Mouse (Mus musculus): Measurements from ENCODE around the gene Tasp1. TPM values are rescaled to one million over a fixed set of nuclear protein-coding genes. Genes with fewer than 3 reads are reported as not detected.
"Not testable (repeated sequence)": the region's sequence is repeated elsewhere in the genome, so short reads cannot be mapped to it uniquely, and the experiment has no call there.

The Tasp1 gene
- polyA plus RNA-seq, 1 experiment from 2014 or later, result 18.4 TPM

DNA sequence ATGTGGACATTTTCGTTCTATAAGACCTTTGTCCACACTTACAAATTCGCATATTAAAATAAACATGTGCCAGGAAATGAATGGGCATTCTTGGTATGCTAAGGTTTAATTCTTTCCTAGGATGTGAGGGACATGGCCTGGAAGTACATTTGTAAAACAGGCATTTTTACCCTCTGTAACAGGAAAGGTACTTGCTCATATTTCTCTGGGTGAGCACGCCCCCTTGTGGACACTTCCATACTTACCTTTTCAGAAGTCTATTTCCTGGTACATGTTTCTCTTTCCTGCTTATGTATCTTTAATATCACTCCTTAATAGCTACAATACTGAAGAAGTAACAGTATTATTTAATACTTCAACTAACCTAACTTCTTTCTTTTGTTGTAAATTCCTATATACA lies 100.3 kb downstream of the Tasp1 start:
- in situ Hi-C loops (cut with MboI; ENCODE audit: low pct_unique_long_range_greater_than_20kb), result loop anchor here (5.0 to 10.0 kb wide), 2 partner anchors 184 to 371 kb away; no protein-coding TSS in a partner anchor
- DNase-seq (ENCODE audit: low read depth, low spot score) (peak; percentile 12), ATAC-seq (no peak)
- CTCF ChIA-PET, result interaction anchor here (0.7 to 1.6 kb wide), 4 partner anchors 11 to 210 kb away, joined by 3 read pairs; no protein-coding TSS in a partner anchor
- POLR2A ChIA-PET, result no interaction called here
- no peaks in the 10 kb centered on the region for H3K27me3 ChIP-seq
- peak; percentile 63 for TF ChIP-seq CTCF (IDR thresholded peaks at IDR 0.05)

DNA sequence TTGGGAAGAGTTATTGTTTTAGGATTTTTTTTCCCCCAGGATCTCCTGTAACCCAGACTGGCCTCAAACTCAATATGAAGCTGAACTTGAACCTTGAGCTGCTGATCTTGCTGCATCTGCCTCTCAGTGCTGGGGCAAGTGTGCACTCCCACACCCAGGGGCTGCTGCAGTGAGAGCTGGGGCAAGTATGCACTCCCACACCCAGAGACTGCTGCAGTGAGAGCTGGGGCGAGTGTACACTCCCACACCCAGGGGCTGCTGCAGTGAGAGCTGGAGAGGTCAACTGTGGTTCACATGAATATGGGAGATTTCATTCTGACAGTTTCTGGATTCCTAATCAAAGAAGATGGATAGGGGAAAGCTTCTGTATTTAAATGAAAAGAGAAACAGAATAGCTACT lies 117.8 kb downstream of the Tasp1 start:
- ATAC-seq (no peak), DNase-seq (ENCODE audit: low read depth, low spot score) (no peak)
- CTCF ChIA-PET, result no interaction called here
- TF ChIP-seq CTCF (IDR thresholded peaks at IDR 0.05), result no peak
- POLR2A ChIA-PET, result no interaction called here
- in situ Hi-C loops (cut with MboI; ENCODE audit: low pct_unique_long_range_greater_than_20kb), result no loop called here
- H3K27me3 ChIP-seq, result no peaks in the 10 kb centered on the region

DNA sequence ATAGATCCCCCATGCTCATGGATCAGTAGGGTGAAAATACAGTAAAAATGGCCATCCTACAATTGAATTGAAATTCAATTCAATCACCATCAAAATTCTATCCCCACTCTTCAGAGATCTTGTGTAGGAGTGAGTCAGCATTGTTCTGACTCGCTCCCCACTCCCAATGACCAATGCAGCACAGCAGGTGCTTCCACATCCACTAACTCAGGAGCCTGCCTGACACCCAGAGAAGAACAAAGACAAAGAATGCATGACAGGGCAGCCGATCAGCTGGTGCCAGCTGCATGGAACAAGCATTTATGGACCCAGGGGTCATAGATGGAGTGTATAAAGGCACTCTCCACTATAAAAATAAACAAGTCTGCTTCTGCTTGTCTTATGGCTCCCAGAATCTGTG lies 129.0 kb downstream of the Tasp1 start:
- DNase-seq (ENCODE audit: low read depth, low spot score) (no peak), ATAC-seq (no peak)
- in situ Hi-C loops (cut with MboI; ENCODE audit: low pct_unique_long_range_greater_than_20kb), result no loop called here
- ChIA-PET CTCF (no interaction called here), POLR2A (no interaction called here)
- TF ChIP-seq CTCF (IDR thresholded peaks at IDR 0.05), result no peak
- no peaks in the 10 kb centered on the region for H3K27me3 ChIP-seq

DNA sequence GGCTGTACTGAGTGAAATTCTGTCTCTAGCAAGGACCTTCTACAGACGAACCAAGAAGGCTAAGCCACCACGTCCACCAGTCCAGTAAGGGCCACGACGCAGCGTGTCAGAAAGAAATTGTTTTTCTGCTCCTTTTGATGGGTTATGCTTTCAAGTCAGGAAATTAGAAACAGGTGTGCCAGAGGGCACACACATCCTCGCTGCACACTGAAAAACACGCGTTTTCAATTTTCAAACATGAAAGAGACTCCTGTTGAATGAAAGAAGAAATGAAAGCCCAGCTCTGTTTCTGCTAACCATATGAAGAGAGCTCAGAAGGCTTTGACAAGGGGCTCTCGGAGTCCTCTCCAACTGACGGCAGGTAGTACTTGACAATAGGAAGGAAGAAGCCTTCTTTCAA lies 132.0 kb downstream of the Tasp1 start:
- ChIA-PET POLR2A (no interaction called here), CTCF (interaction anchor here (1.2 kb wide), 2 partner anchors 24 to 28 kb away, joined by 3 read pairs; no protein-coding TSS in a partner anchor)
- DNase-seq (ENCODE audit: low read depth, low spot score), result no peak
- H3K27me3 ChIP-seq, result no peaks in the 10 kb centered on the region
- TF ChIP-seq CTCF (IDR thresholded peaks at IDR 0.05), result no peak
- ATAC-seq, result no peak
- in situ Hi-C loops (cut with MboI; ENCODE audit: low pct_unique_long_range_greater_than_20kb), result no loop called here

DNA sequence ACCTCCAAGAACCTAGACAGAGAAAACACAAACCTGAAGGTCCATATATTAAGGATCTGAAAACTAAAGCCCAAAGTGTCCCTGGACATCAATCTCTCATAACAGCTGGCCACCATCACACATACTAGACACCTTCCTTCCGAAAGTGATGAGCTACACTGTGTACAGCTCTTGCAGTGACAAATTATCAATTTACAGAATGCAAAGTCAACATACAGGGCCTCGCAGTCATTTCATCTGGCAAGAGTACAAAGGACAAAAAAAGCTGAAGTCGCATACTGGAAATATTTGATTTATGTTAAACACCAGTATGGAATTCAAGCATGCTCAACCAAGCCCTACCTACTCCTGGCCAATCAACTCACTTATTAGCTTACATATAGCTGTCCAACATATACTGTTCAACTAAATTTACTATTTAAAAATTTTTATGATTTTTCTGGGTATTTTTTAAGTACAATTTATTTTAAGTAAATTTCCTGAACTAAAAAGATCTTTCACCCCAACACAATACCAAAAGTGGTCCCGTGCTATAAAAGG lies 132.5 kb downstream of the Tasp1 start:
- ATAC-seq (no peak), DNase-seq (ENCODE audit: low read depth, low spot score) (no peak)
- in situ Hi-C loops (cut with MboI; ENCODE audit: low pct_unique_long_range_greater_than_20kb), result no loop called here
- TF ChIP-seq CTCF (IDR thresholded peaks at IDR 0.05), result no peak
- CTCF ChIA-PET, result interaction anchor here (1.2 kb wide), 2 partner anchors 24 to 28 kb away, joined by 3 read pairs; no protein-coding TSS in a partner anchor
- POLR2A ChIA-PET, result no interaction called here
- no peaks in the 10 kb centered on the region for H3K27me3 ChIP-seq

DNA sequence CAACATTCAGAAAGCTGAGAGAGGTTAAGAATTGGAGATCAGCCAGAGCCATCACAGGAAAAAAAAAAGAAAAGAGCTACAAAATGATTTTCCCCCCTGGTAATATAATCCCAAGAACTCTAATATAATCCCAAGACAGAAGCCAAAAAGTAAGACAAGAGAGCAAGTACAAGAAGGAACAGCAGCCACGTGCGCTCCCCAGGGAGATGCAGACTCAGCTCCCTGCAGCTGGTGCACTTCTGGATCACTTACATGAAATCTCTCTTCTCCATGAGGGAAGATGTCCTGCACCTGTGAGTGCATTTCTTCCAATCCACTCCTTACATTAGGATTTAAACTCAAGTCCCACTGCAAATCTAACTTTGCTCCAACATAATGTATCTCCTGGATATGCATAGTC lies 134.4 kb downstream of the Tasp1 start:
- DNase-seq (ENCODE audit: low read depth, low spot score), result no peak
- TF ChIP-seq CTCF (IDR thresholded peaks at IDR 0.05), result no peak
- in situ Hi-C loops (cut with MboI; ENCODE audit: low pct_unique_long_range_greater_than_20kb), result no loop called here
- H3K27me3 ChIP-seq, result no peaks in the 10 kb centered on the region
- ChIA-PET CTCF (interaction anchor here (1.4 kb wide), 1 partner anchor 11 kb away, joined by 4 read pairs; no protein-coding TSS in a partner anchor), POLR2A (no interaction called here)
- ATAC-seq, result no peak

DNA sequence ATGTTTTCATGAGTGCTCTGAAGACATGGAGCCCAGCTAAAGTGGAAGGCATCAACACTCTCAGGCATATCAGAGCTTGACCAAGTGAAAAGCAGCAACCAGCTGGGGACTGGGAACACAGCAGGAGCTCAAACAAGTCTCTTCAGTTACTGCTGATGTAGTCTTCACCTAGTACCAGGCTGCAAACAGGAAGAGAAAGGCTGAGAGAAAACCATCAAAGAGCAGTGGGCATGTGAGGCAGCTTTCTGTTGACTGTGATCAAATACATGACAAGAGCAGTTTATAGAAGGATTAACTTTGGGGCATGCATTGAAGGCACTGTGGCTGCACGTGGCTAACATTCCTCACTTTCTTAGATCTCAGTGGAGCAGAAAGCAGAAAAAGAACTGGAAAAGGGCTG lies 141.7 kb downstream of the Tasp1 start:
- peak; percentile 17 for DNase-seq (ENCODE audit: low read depth, low spot score)
- TF ChIP-seq CTCF (IDR thresholded peaks at IDR 0.05), result no peak
- peak; percentile 71 for ATAC-seq
- ChIA-PET POLR2A (no interaction called here), CTCF (interaction anchor here (0.9 kb wide), 1 partner anchor 13 kb away, joined by 3 read pairs; no protein-coding TSS in a partner anchor)
- no peaks in the 10 kb centered on the region for H3K27me3 ChIP-seq
- in situ Hi-C loops (cut with MboI; ENCODE audit: low pct_unique_long_range_greater_than_20kb), result no loop called here

DNA sequence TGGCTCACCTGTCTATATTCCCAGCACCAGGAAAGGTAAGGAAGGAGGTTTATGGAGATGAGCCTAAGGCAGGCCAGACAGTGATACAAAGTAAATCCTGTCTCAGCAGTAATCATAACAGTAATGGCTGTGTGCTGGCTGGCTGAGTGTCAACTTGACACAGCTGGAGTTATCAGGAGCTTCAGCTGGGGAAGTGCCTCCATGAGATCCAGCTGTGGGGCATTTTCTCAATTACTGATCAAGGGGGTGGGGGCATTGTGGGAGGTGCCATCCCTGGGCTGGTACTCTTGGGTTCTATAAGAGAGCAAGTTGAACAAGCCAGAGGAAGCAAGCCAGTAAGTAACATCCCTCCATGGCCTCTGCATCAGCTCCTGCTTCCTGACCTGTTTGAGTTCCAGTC lies 145.2 kb downstream of the Tasp1 start:
- DNase-seq (ENCODE audit: low read depth, low spot score); H3K27me3 ChIP-seq; ATAC-seq; in situ Hi-C loops (cut with MboI; ENCODE audit: low pct_unique_long_range_greater_than_20kb); POLR2A ChIA-PET: not testable (repeated sequence)
- CTCF ChIA-PET, result interaction anchor here (1.8 kb wide), 1 partner anchor 11 kb away, joined by 4 read pairs; no protein-coding TSS in a partner anchor

DNA sequence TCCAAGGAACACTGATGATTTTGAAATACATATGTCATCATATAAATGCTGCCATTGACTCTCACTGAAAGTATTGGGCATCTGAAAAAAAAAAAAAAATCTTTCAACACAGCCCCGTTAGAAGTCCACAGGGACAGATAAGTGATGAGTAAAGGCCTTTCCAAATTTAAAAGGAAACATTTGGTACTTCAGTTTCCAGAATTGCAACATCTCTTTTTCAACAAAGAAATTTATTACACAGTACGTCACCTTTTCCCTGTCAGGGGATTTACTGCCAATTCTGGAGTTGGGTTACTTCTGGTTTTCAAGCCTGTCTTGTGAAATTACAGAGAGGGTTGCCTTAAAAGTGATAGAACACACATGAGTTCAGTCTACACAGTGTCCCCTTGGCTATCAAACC lies 146.8 kb downstream of the Tasp1 start:
- POLR2A ChIA-PET, result no interaction called here
- ATAC-seq (no peak), DNase-seq (ENCODE audit: low read depth, low spot score) (no peak)
- no peak for TF ChIP-seq CTCF (IDR thresholded peaks at IDR 0.05)
- CTCF ChIA-PET, result interaction anchor here (1.1 kb wide), 1 partner anchor 71 kb away, joined by 3 read pairs; no protein-coding TSS in a partner anchor
- no peaks in the 10 kb centered on the region for H3K27me3 ChIP-seq
- in situ Hi-C loops (cut with MboI; ENCODE audit: low pct_unique_long_range_greater_than_20kb), result no loop called here

DNA sequence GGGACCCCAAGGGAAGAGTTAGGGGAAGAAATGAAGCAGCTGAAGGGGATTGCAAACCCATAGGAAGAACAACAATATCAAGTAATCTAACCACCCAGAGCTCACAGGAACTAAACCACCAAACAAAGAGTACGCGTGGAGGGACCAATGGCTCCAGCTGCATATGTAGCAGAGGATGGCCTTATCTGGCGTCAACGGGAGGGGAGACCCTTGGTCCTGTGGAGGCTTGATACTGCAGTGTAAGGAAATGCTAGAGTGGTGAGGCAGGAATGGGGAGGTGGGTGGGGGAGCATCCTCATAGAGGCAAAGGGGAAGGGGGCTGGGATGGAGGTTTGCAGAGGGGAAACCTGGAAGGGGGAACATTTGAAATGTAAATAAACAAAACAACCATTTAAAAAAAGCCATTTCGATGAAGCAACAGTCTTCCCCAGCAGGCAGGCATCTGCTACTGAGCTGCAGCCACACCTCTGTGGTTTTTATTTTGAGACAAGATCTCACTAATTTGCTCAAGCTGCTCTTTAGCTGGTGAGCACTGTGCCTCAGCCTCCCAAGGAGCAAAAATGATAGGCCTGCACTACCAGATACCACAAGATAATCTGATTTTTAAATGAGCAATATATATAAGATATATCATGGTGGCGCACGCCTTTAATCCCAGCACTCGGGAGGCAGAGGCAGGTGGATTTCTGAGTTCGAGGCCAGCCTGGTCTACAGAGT lies 160.0 kb downstream of the Tasp1 start:
- no peak for TF ChIP-seq CTCF (IDR thresholded peaks at IDR 0.05)
- in situ Hi-C loops (cut with MboI; ENCODE audit: low pct_unique_long_range_greater_than_20kb), result no loop called here
- POLR2A ChIA-PET, result no interaction called here
- CTCF ChIA-PET, result no interaction called here
- ATAC-seq (no peak), DNase-seq (ENCODE audit: low read depth, low spot score) (no peak)
- H3K27me3 ChIP-seq, result no peaks in the 10 kb centered on the region

DNA sequence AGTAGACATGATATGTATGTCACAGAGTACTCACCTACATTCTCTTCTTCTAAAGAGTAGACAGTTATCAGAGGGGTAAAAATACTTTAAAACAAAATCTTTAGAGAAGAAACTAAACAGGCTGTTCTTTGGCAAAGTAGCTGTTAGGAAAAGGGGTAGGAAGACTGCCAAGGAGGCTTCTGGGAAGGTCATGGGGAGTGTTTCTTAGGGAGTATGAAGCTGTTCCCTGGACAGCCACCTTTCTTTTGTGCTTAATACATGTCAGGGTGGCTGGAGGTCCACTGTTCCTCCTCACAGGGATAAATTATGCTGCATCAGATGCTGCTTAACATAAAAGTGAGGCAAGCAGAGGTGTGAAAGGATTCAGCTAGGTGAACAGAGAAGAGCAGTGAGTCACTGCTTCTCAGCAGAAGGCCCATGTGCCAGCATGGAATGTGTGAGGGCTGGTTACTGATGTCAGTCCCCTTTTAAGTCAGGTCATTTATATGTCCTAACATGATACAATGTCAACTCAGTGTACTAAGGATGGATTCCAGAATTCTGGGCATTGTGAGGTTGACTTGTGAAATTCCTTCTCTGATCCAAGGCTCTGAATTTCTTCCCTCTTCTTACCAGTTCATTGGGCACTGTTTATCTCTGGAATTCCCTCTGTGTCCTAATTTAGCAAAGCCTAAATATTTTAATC lies 175.1 kb downstream of the Tasp1 start:
- ChIA-PET CTCF (interaction anchor here (0.7 to 1.6 kb wide), 2 partner anchors 9 to 11 kb away, joined by 3 read pairs; no protein-coding TSS in a partner anchor), POLR2A (no interaction called here)
- no peaks in the 10 kb centered on the region for H3K27me3 ChIP-seq
- ATAC-seq (peak; percentile 86), DNase-seq (ENCODE audit: low read depth, low spot score) (peak; percentile 7)
- in situ Hi-C loops (cut with MboI; ENCODE audit: low pct_unique_long_range_greater_than_20kb), result no loop called here
- no peak for TF ChIP-seq CTCF (IDR thresholded peaks at IDR 0.05)
